Mouse (Mus musculus): ENCODE results near the gene Ccdc110. TPM values are rescaled to one million over a fixed set of nuclear protein-coding genes. Genes with fewer than 3 reads are reported as not detected.

Gene Ccdc110
- total and polyA plus RNA-seq, 3 experiments: not detected

GRCm38 (mm10) chr8:45917040-45917679, 17.3 kb upstream of the Ccdc110 start:
- Histone ChIP-seq H3K27me3 (ENCODE audit: control insufficient read depth in 1 of 2, insufficient read depth in 2 of 2, low read length in 2 of 2) (no peaks in the 10 kb centered on the region), H3K36me3 (ENCODE audit: control insufficient read depth in 1 of 2, insufficient read depth in 2 of 2, low read length in 2 of 2) (no peaks in the 10 kb centered on the region), H3K79me2 (ENCODE audit: control insufficient read depth, insufficient read depth, low read length, poor library complexity) (no peaks in the 10 kb centered on the region), H3K4me3 (ENCODE audit: control insufficient read depth in 1 of 2, insufficient read depth in 1 of 2, low read depth in 2 of 2, low read length in 2 of 2) (no peak overlapping the region), H3K9ac (ENCODE audit: control insufficient read depth, low read depth, low read length, poor library complexity, severe bottlenecking) (no peak overlapping the region), H3K4me1 (ENCODE audit: control insufficient read depth in 1 of 2, insufficient read depth in 2 of 2, low read length in 2 of 2) (no peaks in the 10 kb centered on the region), H3K9me3 (replicated peaks; ENCODE audit: insufficient read depth, low read length) (no peaks in the 10 kb centered on the region), H3K27ac (ENCODE audit: control insufficient read depth, low read depth, low read length) (no peak overlapping the region)
- no peak for DNase-seq (ENCODE audit: low read depth, low spot score)
- TF ChIP-seq MYC (IDR thresholded peaks at IDR 0.05; ENCODE audit: low read depth, low read length): no peak
- no peak for TF ChIP-seq ZNF384 (IDR thresholded peaks at IDR 0.05; ENCODE audit: low read depth, low read length)
- no peak for TF ChIP-seq HCFC1 (IDR thresholded peaks at IDR 0.05; ENCODE audit: low read depth, low read length)
- TF ChIP-seq SIN3A (IDR thresholded peaks at IDR 0.05; ENCODE audit: low read length): no peak
- no peak for TF ChIP-seq MAX (IDR thresholded peaks at IDR 0.05; ENCODE audit: low read length)
- TF ChIP-seq MAZ (IDR thresholded peaks at IDR 0.05; ENCODE audit: low read depth, low read length): no peak
- no peak for TF ChIP-seq USF2 (IDR thresholded peaks at IDR 0.05; ENCODE audit: borderline replicate concordance in 1 of 2, insufficient read depth in 1 of 2, low read depth in 1 of 2, low read length in 2 of 2)
- no peak for TF ChIP-seq GATA1 (IDR thresholded peaks at IDR 0.05; ENCODE audit: low read depth, low read length)
- no peak for TF ChIP-seq MYB (IDR thresholded peaks at IDR 0.05; ENCODE audit: low read depth, low read length)
- no peak for TF ChIP-seq RCOR1 (IDR thresholded peaks at IDR 0.05; ENCODE audit: low read depth, low read length)
- no peak for TF ChIP-seq POLR2A (IDR thresholded peaks at IDR 0.05; ENCODE audit: control insufficient read depth in 1 of 2, insufficient read depth in 1 of 2, low read depth in 1 of 2, low read length in 2 of 2, poor library complexity in 1 of 2)
- no peak for TF ChIP-seq MEF2A (IDR thresholded peaks at IDR 0.05; ENCODE audit: extremely low read depth, insufficient replicate concordance, low read depth, low read length, poor library complexity, severe bottlenecking)
- TF ChIP-seq JUND (IDR thresholded peaks at IDR 0.05; ENCODE audit: low read depth, low read length): no peak
- no peak for TF ChIP-seq SMC3 (IDR thresholded peaks at IDR 0.05; ENCODE audit: low read depth, low read length)
- no peak for TF ChIP-seq NELFE (IDR thresholded peaks at IDR 0.05; ENCODE audit: low read depth, low read length)
- TF ChIP-seq NRF1 (IDR thresholded peaks at IDR 0.05; ENCODE audit: insufficient read depth, low read depth, low read length, poor library complexity, severe bottlenecking): no peak
- TF ChIP-seq KAT2A (conservative IDR thresholded peaks at IDR 0.05; ENCODE audit: low read depth, low read length): no peak
- TF ChIP-seq ZMIZ1 (IDR thresholded peaks at IDR 0.05; ENCODE audit: low read depth, low read length): no peak

- Histone ChIP-seq H3K36me3 (ENCODE audit: control insufficient read depth in 1 of 2, insufficient read depth in 2 of 2, low read length in 2 of 2) (no peaks in the 10 kb centered on the region), H3K79me2 (ENCODE audit: control insufficient read depth, insufficient read depth, low read length, poor library complexity) (no peaks in the 10 kb centered on the region), H3K9ac (ENCODE audit: control insufficient read depth, low read depth, low read length, poor library complexity, severe bottlenecking) (no peak overlapping the region), H3K4me1 (ENCODE audit: control insufficient read depth in 1 of 2, insufficient read depth in 2 of 2, low read length in 2 of 2) (no peaks in the 10 kb centered on the region), H3K27ac (ENCODE audit: control insufficient read depth, low read depth, low read length) (no peak overlapping the region), H3K9me3 (replicated peaks; ENCODE audit: insufficient read depth, low read length) (no peaks in the 10 kb centered on the region), H3K27me3 (ENCODE audit: control insufficient read depth in 1 of 2, insufficient read depth in 2 of 2, low read length in 2 of 2) (no peaks in the 10 kb centered on the region), H3K4me3 (ENCODE audit: control insufficient read depth in 1 of 2, insufficient read depth in 1 of 2, low read depth in 2 of 2, low read length in 2 of 2) (no peak overlapping the region)
- no peak for DNase-seq (ENCODE audit: low read depth, low spot score)
- TF ChIP-seq RCOR1 (IDR thresholded peaks at IDR 0.05; ENCODE audit: low read depth, low read length) (no peak), TCF12 (IDR thresholded peaks at IDR 0.05; ENCODE audit: low read depth, low read length) (no peak; the same call in 1 of the 2 replicates), CHD1 (IDR thresholded peaks at IDR 0.05; ENCODE audit: low read depth, low read length) (no peak), HCFC1 (IDR thresholded peaks at IDR 0.05; ENCODE audit: low read depth, low read length) (no peak), MXI1 (IDR thresholded peaks at IDR 0.05; ENCODE audit: low read depth, low read length) (no peak), POLR2AphosphoS5 (IDR thresholded peaks at IDR 0.05; ENCODE audit: borderline replicate concordance, low read depth, low read length) (no peak), JUND (IDR thresholded peaks at IDR 0.05; ENCODE audit: low read depth, low read length) (no peak), ZC3H11A (IDR thresholded peaks at IDR 0.05; ENCODE audit: low read depth, low read length) (no peak), POLR2A (IDR thresholded peaks at IDR 0.05; ENCODE audit: control insufficient read depth in 1 of 2, insufficient read depth in 1 of 2, low read depth in 1 of 2, low read length in 2 of 2, poor library complexity in 1 of 2) (no peak), USF2 (IDR thresholded peaks at IDR 0.05; ENCODE audit: borderline replicate concordance in 1 of 2, insufficient read depth in 1 of 2, low read depth in 1 of 2, low read length in 2 of 2) (no peak), GABPA (IDR thresholded peaks at IDR 0.05; ENCODE audit: low read depth, low read length) (no peak), MAX (IDR thresholded peaks at IDR 0.05; ENCODE audit: low read length) (no peak), ZMIZ1 (IDR thresholded peaks at IDR 0.05; ENCODE audit: low read depth, low read length) (no peak), MYB (IDR thresholded peaks at IDR 0.05; ENCODE audit: low read depth, low read length) (no peak), SMC3 (IDR thresholded peaks at IDR 0.05; ENCODE audit: low read depth, low read length) (no peak), TBP (IDR thresholded peaks at IDR 0.05; ENCODE audit: low read depth, low read length) (no peak), ELF1 (IDR thresholded peaks at IDR 0.05; ENCODE audit: low read depth, low read length) (no peak), CTCF (IDR thresholded peaks at IDR 0.05 in 2 of 3, conservative IDR thresholded peaks at IDR 0.05 in 1 of 3; ENCODE audit: control insufficient read depth in 1 of 3, insufficient read depth in 1 of 3, low read depth in 2 of 3, low read length in 3 of 3, poor library complexity in 1 of 3, severe bottlenecking in 1 of 3) (no peak)
Measured at GRCm38 (mm10) chr8:45918891-45919290, 15.5 kb upstream of the Ccdc110 start.
